In the genomic region with DNA sequence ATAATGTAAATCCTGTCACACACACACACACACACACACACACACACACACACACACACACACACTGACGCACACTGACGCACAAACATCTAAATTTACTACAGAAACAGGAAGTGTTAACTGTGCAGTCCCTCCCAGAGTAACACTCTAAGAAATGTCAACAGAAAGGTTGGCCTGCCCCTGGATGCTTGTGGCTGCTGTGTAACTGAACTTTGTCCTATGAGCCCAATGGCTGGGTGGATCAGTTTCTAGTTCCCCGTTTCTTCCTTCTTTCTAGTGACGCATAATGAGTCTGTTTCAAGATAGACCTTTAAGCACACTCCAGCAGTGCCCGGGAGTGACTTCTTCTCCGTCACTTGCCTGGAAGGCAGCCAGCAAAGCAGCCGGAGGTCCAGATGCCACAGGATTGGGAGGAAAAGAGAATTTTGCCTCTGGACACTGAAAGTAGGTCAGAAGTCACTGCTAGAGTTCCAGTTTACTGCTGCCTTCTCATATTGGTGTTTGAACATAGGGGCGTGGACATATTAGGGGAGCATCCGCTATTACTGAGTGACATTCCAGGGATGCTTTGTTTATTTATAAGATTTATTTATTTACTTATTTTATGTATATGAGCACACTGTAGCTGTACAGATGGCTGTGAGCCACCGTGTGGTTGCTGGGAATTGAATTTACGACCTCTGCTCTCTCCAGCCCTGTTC, we compare ENCODE assay signal across 9 mouse cellular contexts. TPM values are rescaled to one million over a fixed set of nuclear protein-coding genes. Genes with fewer than 3 reads are reported as not detected.
DNase-seq lines count a peak whose midpoint lies in the region; ATAC-seq and TF ChIP-seq lines count a peak whose summit lies in the region.
"Had no signal": no experiment of that assay in that cellular context is flagged by ENCODE, and none has a peak within 500 bp of the region (broad histone marks: within the 10 kb centered on the region; RNA-seq: fewer than 3 reads in every experiment).

No protein-coding gene starts in this region.

- H3K9me3 ChIP-seq in forebrain, postnatal 0 days (ENCODE audit: low read length), result no peaks in the 10 kb centered on the region
- H3K9me3 ChIP-seq in forebrain, embryonic 13.5 days (replicated peaks), result no peaks in the 10 kb centered on the region
- H3K9me3 ChIP-seq in embryonic facial prominence, embryonic 14.5 days (ENCODE audit: control insufficient read depth, low read length), result no peaks in the 10 kb centered on the region

- H3K4me1 ChIP-seq in forebrain, postnatal 0 days (ENCODE audit: insufficient read depth), result no peaks in the 10 kb centered on the region
- no peaks in the 10 kb centered on the region for H3K4me1 ChIP-seq in forebrain, embryonic 13.5 days
- no peaks in the 10 kb centered on the region for H3K4me1 ChIP-seq in embryonic facial prominence, embryonic 14.5 days (ENCODE audit: control insufficient read depth, insufficient read depth, low read length)

- no peak overlapping the region for H3K27ac ChIP-seq in forebrain, postnatal 0 days (ENCODE audit: low read depth, low read length)
- H3K27ac ChIP-seq in forebrain, embryonic 13.5 days, result no peak overlapping the region
- peak overlapping the region; percentile 3; the same call in 1 of the 2 replicates for H3K27ac ChIP-seq in embryonic facial prominence, embryonic 14.5 days (replicated peaks; ENCODE audit: low read depth, low read length)

- CTCF ChIA-PET in Patski (lab: Charles Lee), result interaction anchor here (1.6 kb wide), 1 partner anchor 31 kb away, joined by 6 read pairs; no protein-coding TSS in a partner anchor

- no peak overlapping the region for H3K4me2 ChIP-seq in forebrain, postnatal 0 days (ENCODE audit: low read depth)
- no peak overlapping the region for H3K4me2 ChIP-seq in forebrain, embryonic 13.5 days
- no peak overlapping the region for H3K4me2 ChIP-seq in embryonic facial prominence, embryonic 14.5 days (ENCODE audit: low read depth, low read length)

- in situ Hi-C loops in Patski (cut with MboI; ENCODE audit: low pct_unique_long_range_greater_than_20kb), result no loop called here

- WGBS in forebrain, postnatal 0 days, result 62% methylated on average over 11 of the region's 11 CpGs
- WGBS in forebrain, embryonic 13.5 days, result 71% methylated on average over 11 of the region's 11 CpGs
- WGBS in embryonic facial prominence, embryonic 14.5 days, result 46% methylated on average over 11 of the region's 11 CpGs
- WGBS in large intestine, adult 2 months, result 8% methylated on average over 11 of the region's 11 CpGs

- intact Hi-C loops in heart, postnatal 36 days (cut with DNase I), result no loop called here

- peak; percentile 12 for DNase-seq in forebrain, postnatal 0 days
- peak; percentile 41 for DNase-seq in Patski (ENCODE audit: low read depth, low spot score)
- DNase-seq in embryonic facial prominence, embryonic 14.5 days (ENCODE audit: low spot score), result peak; percentile 68
- peak; percentile 81 to 84 for DNase-seq in heart, postnatal 36 days
- peak; percentile 91 for DNase-seq in large intestine, adult 2 months (ENCODE audit: low read depth, low spot score)
- peak; percentile 26 for DNase-seq in mesoderm, embryonic 11.5 days (ENCODE audit: low read depth, low spot score)
- DNase-seq in thymus, postnatal 36 days, result peak; percentile 33 to 40

- no peaks in the 10 kb centered on the region for H3K36me3 ChIP-seq in forebrain, postnatal 0 days (ENCODE audit: insufficient read depth)
- no peaks in the 10 kb centered on the region for H3K36me3 ChIP-seq in forebrain, embryonic 13.5 days (ENCODE audit: poor library complexity, severe bottlenecking)
- H3K36me3 ChIP-seq in embryonic facial prominence, embryonic 14.5 days (ENCODE audit: control insufficient read depth, insufficient read depth, low read length), result no peaks in the 10 kb centered on the region

- no peaks in the 10 kb centered on the region for H3K27me3 ChIP-seq in forebrain, postnatal 0 days (ENCODE audit: insufficient read depth, low read length)
- no peaks in the 10 kb centered on the region for H3K27me3 ChIP-seq in forebrain, embryonic 13.5 days
- no peaks in the 10 kb centered on the region for H3K27me3 ChIP-seq in Patski
- no peaks in the 10 kb centered on the region for H3K27me3 ChIP-seq in embryonic facial prominence, embryonic 14.5 days (replicated peaks; ENCODE audit: control insufficient read depth, insufficient read depth, low read length)

- POLR2A ChIA-PET in Patski (lab: Charles Lee), result no interaction called here

- no peak overlapping the region for H3K9ac ChIP-seq in forebrain, postnatal 0 days
- no peak overlapping the region for H3K9ac ChIP-seq in forebrain, embryonic 13.5 days
- H3K9ac ChIP-seq in embryonic facial prominence, embryonic 14.5 days (ENCODE audit: low read depth, low read length), result no peak overlapping the region

- TF ChIP-seq CTCF in forebrain, postnatal 0 days (IDR thresholded peaks at IDR 0.05; ENCODE audit: low read depth), result no peak
- TF ChIP-seq CTCF in Patski (IDR thresholded peaks at IDR 0.05), result no peak

- H3K4me3 ChIP-seq in forebrain, postnatal 0 days (ENCODE audit: low read depth, low read length), result no peak overlapping the region
- no peak overlapping the region for H3K4me3 ChIP-seq in forebrain, embryonic 13.5 days
- no peak overlapping the region for H3K4me3 ChIP-seq in embryonic facial prominence, embryonic 14.5 days (ENCODE audit: low read depth, low read length)

- no peak for ATAC-seq in forebrain, postnatal 0 days
- ATAC-seq in forebrain, embryonic 13.5 days, result no peak
- peak; percentile 23 for ATAC-seq in Patski
- peak; percentile 22; the same call in 1 of the 2 replicates for ATAC-seq in embryonic facial prominence, embryonic 14.5 days (ENCODE audit: low read depth)

RNA-seq across cellular contexts. Expression of a gene that starts 25.2 kb away (rescaled TPM):
- total RNA-seq in forebrain, postnatal 0 days (2014; rRNA removed), result 2.4 and 4.6 TPM in 2 replicates
- polyA plus RNA-seq in forebrain, postnatal 0 days (2015; fragmentation: Nextera tagmentation; extraction: Ambion mirVana), result 2.7 and 4.9 TPM in 2 replicates
- 2.4 and 3.0 TPM in 2 replicates for polyA plus RNA-seq in forebrain, embryonic 13.5 days (2015; fragmentation: Nextera tagmentation; extraction: Ambion mirVana)
- polyA plus RNA-seq in Patski (2021), result 12.9 TPM
- 9.0 and 9.6 TPM in 2 replicates for polyA plus RNA-seq in embryonic facial prominence, embryonic 14.5 days (2014; fragmentation: Nextera tagmentation; extraction: Ambion mirVana)
- total RNA-seq in heart, postnatal 36 days (2021), result 10 to 100 TPM; 23.1 to 27.3 TPM
- polyA plus RNA-seq in large intestine, adult 2 months (2012; rRNA removed), result 21.9 and 53.6 TPM in 2 replicates

RNA-seq across cellular contexts. Expression of a gene that starts 42.3 kb away (rescaled TPM):
- total RNA-seq in forebrain, postnatal 0 days (2014; rRNA removed), result 30.5 and 37.8 TPM in 2 replicates
- 10.5 and 14.6 TPM in 2 replicates for polyA plus RNA-seq in forebrain, postnatal 0 days (2015; fragmentation: Nextera tagmentation; extraction: Ambion mirVana)
- polyA plus RNA-seq in forebrain, embryonic 13.5 days (2015; fragmentation: Nextera tagmentation; extraction: Ambion mirVana), result 8.7 and 9.9 TPM in 2 replicates
- 7.1 TPM for polyA plus RNA-seq in Patski (2021)
- 3.0 and 3.6 TPM in 2 replicates for polyA plus RNA-seq in embryonic facial prominence, embryonic 14.5 days (2014; fragmentation: Nextera tagmentation; extraction: Ambion mirVana)
- 10 to 100 TPM in 1 of 2 experiments, 1 to 10 TPM in 1; 10.0 to 14.3 TPM for total RNA-seq in heart, postnatal 36 days (2021)
- 1.1 and 2.5 TPM in 2 replicates for polyA plus RNA-seq in large intestine, adult 2 months (2012; rRNA removed)

RNA-seq across cellular contexts. Expression of a gene that starts 49.3 kb away (rescaled TPM):
- not detected in 2 replicates for total RNA-seq in forebrain, postnatal 0 days (2014; rRNA removed)
- 0.30 and 0.39 TPM in 2 replicates for polyA plus RNA-seq in forebrain, postnatal 0 days (2015; fragmentation: Nextera tagmentation; extraction: Ambion mirVana)
- polyA plus RNA-seq in forebrain, embryonic 13.5 days (2015; fragmentation: Nextera tagmentation; extraction: Ambion mirVana), result not detected in 2 replicates
- not detected for polyA plus RNA-seq in Patski (2021)
- 1.2 and 1.7 TPM in 2 replicates for polyA plus RNA-seq in embryonic facial prominence, embryonic 14.5 days (2014; fragmentation: Nextera tagmentation; extraction: Ambion mirVana)
- total RNA-seq in heart, postnatal 36 days (2021), result not detected
- 0.60 and 0.61 TPM in 2 replicates for polyA plus RNA-seq in large intestine, adult 2 months (2012; rRNA removed)
- polyA plus RNA-seq: limb, embryonic 11.5 days had no signal

RNA-seq across cellular contexts. Expression of a gene that starts 54.3 kb away (rescaled TPM):
- total RNA-seq in forebrain, postnatal 0 days (2014; rRNA removed), result 40.1 and 44.9 TPM in 2 replicates
- 23.7 and 25.5 TPM in 2 replicates for polyA plus RNA-seq in forebrain, postnatal 0 days (2015; fragmentation: Nextera tagmentation; extraction: Ambion mirVana)
- polyA plus RNA-seq in forebrain, embryonic 13.5 days (2015; fragmentation: Nextera tagmentation; extraction: Ambion mirVana), result 21.1 and 25.2 TPM in 2 replicates
- polyA plus RNA-seq in Patski (2021), result 9.7 TPM
- polyA plus RNA-seq in embryonic facial prominence, embryonic 14.5 days (2014; fragmentation: Nextera tagmentation; extraction: Ambion mirVana), result 9.4 and 10.0 TPM in 2 replicates
- 1 to 10 TPM; 4.9 TPM for total RNA-seq in heart, postnatal 36 days (2021)
- polyA plus RNA-seq in large intestine, adult 2 months (2012; rRNA removed), result 2.5 and 4.0 TPM in 2 replicates

RNA-seq across cellular contexts. Expression of a gene that starts 57.6 kb away (rescaled TPM):
- not detected in 2 replicates for total RNA-seq in forebrain, postnatal 0 days (2014; rRNA removed)
- polyA plus RNA-seq in forebrain, postnatal 0 days (2015; fragmentation: Nextera tagmentation; extraction: Ambion mirVana), result not detected in 2 replicates
- not detected in 2 replicates for polyA plus RNA-seq in forebrain, embryonic 13.5 days (2015; fragmentation: Nextera tagmentation; extraction: Ambion mirVana)
- 1.4 TPM for polyA plus RNA-seq in Patski (2021)
- not detected in 2 replicates for polyA plus RNA-seq in embryonic facial prominence, embryonic 14.5 days (2014; fragmentation: Nextera tagmentation; extraction: Ambion mirVana)
- not detected for total RNA-seq in heart, postnatal 36 days (2021)
- polyA plus RNA-seq in large intestine, adult 2 months (2012; rRNA removed), result 0.69 and 0.99 TPM in 2 replicates
- polyA plus RNA-seq: limb, embryonic 11.5 days had no signal

Comparison
In these comparisons a context has a peak if more than half of its experiments do, and no peak if none do; other contexts are left out.
1. ATAC-seq: peak in Patski (single experiment) and embryonic facial prominence, embryonic 14.5 days (single experiment); none in forebrain, postnatal 0 days (single experiment) and forebrain, embryonic 13.5 days (single experiment).
2. DNase-seq: peak in every context shown above with its lines; median percentile 91 in large intestine, adult 2 months; 82 in heart, postnatal 36 days; 68 in embryonic facial prominence, embryonic 14.5 days; 41 in Patski; 36 in thymus, postnatal 36 days; 26 in mesoderm, embryonic 11.5 days; 12 in forebrain, postnatal 0 days.